Mouse (Mus musculus) bone marrow, adult 2 months (tissue): ENCODE results near the gene Lpar5.
"Not testable (repeated sequence)": the region's sequence is repeated elsewhere in the genome, so short reads cannot be mapped to it uniquely, and the experiment has no call there.

Experiments
- CTCF ChIP-seq: fragments of 200-500 bp; IDR thresholded peaks from 2 replicates; pipeline ENCODE4 v1.5.1; 2011; ENCODE audit warnings: low read length, control low read depth; ENCODE audit not compliant: control insufficient read depth, insufficient read depth
- POLR2A ChIP-seq: fragments of 200-500 bp; IDR thresholded peaks from 2 replicates; pipeline ENCODE4 v1.6.1; 2011; ENCODE audit warnings: low read depth, mild to moderate bottlenecking, control low read depth, low read length, borderline replicate concordance; ENCODE audit not compliant: control insufficient read depth

GRCm38 (mm10) chr6:125030532-125030931, 37.2 kb upstream of the Lpar5 start:
- peak; percentile 97 for TF ChIP-seq CTCF
- TF ChIP-seq POLR2A: not testable (repeated sequence)
